In the genomic region with DNA sequence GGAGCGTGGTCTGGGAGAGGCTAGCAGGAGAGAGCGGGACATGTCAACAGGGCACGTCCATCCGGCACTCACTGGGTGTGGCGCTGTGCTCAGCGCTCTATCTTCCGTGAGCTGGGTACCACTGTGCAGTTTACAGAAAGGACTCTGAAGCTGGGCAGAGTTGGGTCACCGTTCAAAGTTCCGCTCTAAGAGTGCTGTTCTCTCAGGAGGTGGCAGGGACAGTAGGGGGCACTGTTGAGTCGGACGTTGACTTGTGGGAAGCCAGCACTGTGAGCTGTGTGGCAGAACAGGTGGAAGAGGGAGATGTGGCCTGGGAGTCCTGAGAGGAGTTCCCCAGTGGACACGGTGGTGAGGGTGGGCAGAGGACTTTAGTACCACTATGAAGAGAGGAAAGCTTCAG, we compare ENCODE assay signal across 9 mouse cellular contexts.
DNase-seq lines count a peak whose midpoint lies in the region; ATAC-seq lines count a peak whose summit lies in the region.
"Had no signal": no experiment of that assay in that cellular context is flagged by ENCODE, and none has a peak within 500 bp of the region (broad histone marks: within the 10 kb centered on the region; RNA-seq: fewer than 3 reads in every experiment).

No protein-coding gene starts in this region.

- peak; percentile 75 for DNase-seq in A20 (ENCODE audit: low read depth, low spot score)
- peak; percentile 94 for DNase-seq in adrenal gland, postnatal 10 days
- DNase-seq in embryonic facial prominence, embryonic 10.5 days (ENCODE audit: low spot score): peak; percentile 80
- peak; percentile 89 for DNase-seq in heart, embryonic 10.5 days (ENCODE audit: low spot score)
- DNase-seq in kidney, postnatal 10 days: peak; percentile 92
- peak; percentile 73 for DNase-seq in liver, embryonic 13.5 days
- DNase-seq in neural tube, embryonic 11.5 days (ENCODE audit: low spot score): peak; percentile 83

- no peaks in the 10 kb centered on the region for H3K9me3 ChIP-seq in embryonic facial prominence, embryonic 10.5 days
- H3K9me3 ChIP-seq in heart, embryonic 10.5 days: no peaks in the 10 kb centered on the region
- H3K9me3 ChIP-seq in liver, embryonic 13.5 days (replicated peaks): no peaks in the 10 kb centered on the region
- H3K9me3 ChIP-seq in neural tube, embryonic 11.5 days (ENCODE audit: control insufficient read depth, low read length): no peaks in the 10 kb centered on the region
- H3K9me3 ChIP-seq in stomach, embryonic 16.5 days (replicated peaks; ENCODE audit: control insufficient read depth, low read length): no peaks in the 10 kb centered on the region
- H3K9me3 ChIP-seq: embryonic facial prominence, embryonic 12.5 days had no signal

- no peaks in the 10 kb centered on the region for H3K4me1 ChIP-seq in embryonic facial prominence, embryonic 10.5 days
- no peaks in the 10 kb centered on the region for H3K4me1 ChIP-seq in heart, embryonic 10.5 days
- H3K4me1 ChIP-seq in liver, embryonic 13.5 days (replicated peaks): peaks cover 3% of the 10 kb centered on the region; the same call in 1 of the 2 replicates
- no peaks in the 10 kb centered on the region for H3K4me1 ChIP-seq in neural tube, embryonic 11.5 days (ENCODE audit: control insufficient read depth, insufficient read depth, low read length)
- no peaks in the 10 kb centered on the region for H3K4me1 ChIP-seq in stomach, embryonic 16.5 days (ENCODE audit: control insufficient read depth, insufficient read depth, low read length)
- H3K4me1 ChIP-seq: embryonic facial prominence, embryonic 12.5 days had no signal

- peak; percentile 74 for ATAC-seq in liver, embryonic 13.5 days (ENCODE audit: low read depth)
- peak; percentile 61; the same call in 1 of the 2 replicates for ATAC-seq in neural tube, embryonic 11.5 days (ENCODE audit: insufficient read depth, low FRiP score, low TSS enrichment)
- peak; percentile 61; the same call in 1 of the 2 replicates for ATAC-seq in stomach, embryonic 16.5 days (ENCODE audit: insufficient read depth, low FRiP score)

- no peak overlapping the region for H3K4me2 ChIP-seq in liver, embryonic 13.5 days
- H3K4me2 ChIP-seq in neural tube, embryonic 11.5 days (ENCODE audit: low read depth): no peak overlapping the region
- H3K4me2 ChIP-seq in stomach, embryonic 16.5 days (ENCODE audit: low read depth, low read length): no peak overlapping the region
- H3K4me2 ChIP-seq: embryonic facial prominence, embryonic 12.5 days had no signal

- 44% methylated on average over 12 of the region's 12 CpGs for WGBS in embryonic facial prominence, embryonic 10.5 days
- WGBS in heart, embryonic 10.5 days: 43% methylated on average over 12 of the region's 12 CpGs
- WGBS in liver, embryonic 13.5 days (ENCODE audit: insufficient replicate concordance): 37% methylated on average over 12 of the region's 12 CpGs
- 49% methylated on average over 12 of the region's 12 CpGs for WGBS in neural tube, embryonic 11.5 days
- WGBS in stomach, embryonic 16.5 days: 33% methylated on average over 12 of the region's 12 CpGs

- H3K9ac ChIP-seq in liver, embryonic 13.5 days: no peak overlapping the region
- H3K9ac ChIP-seq in neural tube, embryonic 11.5 days (ENCODE audit: low read length): no peak overlapping the region
- no peak overlapping the region for H3K9ac ChIP-seq in stomach, embryonic 16.5 days (ENCODE audit: low read length)
- H3K9ac ChIP-seq: embryonic facial prominence, embryonic 12.5 days had no signal

- H3K27ac ChIP-seq in embryonic facial prominence, embryonic 10.5 days (replicated peaks): no peak overlapping the region
- no peak overlapping the region for H3K27ac ChIP-seq in heart, embryonic 10.5 days
- H3K27ac ChIP-seq in liver, embryonic 13.5 days: no peak overlapping the region; the same call in 1 of the 2 replicates
- H3K27ac ChIP-seq in neural tube, embryonic 11.5 days (ENCODE audit: low read depth, low read length): no peak overlapping the region
- H3K27ac ChIP-seq in stomach, embryonic 16.5 days (ENCODE audit: low read length): no peak overlapping the region
- H3K27ac ChIP-seq: embryonic facial prominence, embryonic 12.5 days had no signal

- no peaks in the 10 kb centered on the region for H3K36me3 ChIP-seq in embryonic facial prominence, embryonic 10.5 days (replicated peaks)
- no peaks in the 10 kb centered on the region for H3K36me3 ChIP-seq in heart, embryonic 10.5 days
- no peaks in the 10 kb centered on the region for H3K36me3 ChIP-seq in liver, embryonic 13.5 days
- H3K36me3 ChIP-seq in neural tube, embryonic 11.5 days (ENCODE audit: control insufficient read depth, insufficient read depth, low read length): peaks cover 2% of the 10 kb centered on the region; the same call in 1 of the 2 replicates
- H3K36me3 ChIP-seq in stomach, embryonic 16.5 days (ENCODE audit: control insufficient read depth, insufficient read depth, low read length): no peaks in the 10 kb centered on the region

- no peak overlapping the region for H3K4me3 ChIP-seq in embryonic facial prominence, embryonic 10.5 days
- no peak overlapping the region for H3K4me3 ChIP-seq in heart, embryonic 10.5 days
- no peak overlapping the region for H3K4me3 ChIP-seq in liver, embryonic 13.5 days (replicated peaks)
- no peak overlapping the region for H3K4me3 ChIP-seq in neural tube, embryonic 11.5 days (ENCODE audit: low read depth, low read length)
- H3K4me3 ChIP-seq in stomach, embryonic 16.5 days (replicated peaks; ENCODE audit: low read length): no peak overlapping the region
- H3K4me3 ChIP-seq: embryonic facial prominence, embryonic 12.5 days had no signal

- H3K27me3 ChIP-seq in embryonic facial prominence, embryonic 10.5 days (replicated peaks; ENCODE audit: low read depth, poor library complexity, severe bottlenecking): no peaks in the 10 kb centered on the region
- no peaks in the 10 kb centered on the region for H3K27me3 ChIP-seq in heart, embryonic 10.5 days (ENCODE audit: insufficient read depth, poor library complexity, severe bottlenecking)
- H3K27me3 ChIP-seq in liver, embryonic 13.5 days: no peaks in the 10 kb centered on the region
- no peaks in the 10 kb centered on the region for H3K27me3 ChIP-seq in neural tube, embryonic 11.5 days (ENCODE audit: control insufficient read depth, insufficient read depth, low read length)
- no peaks in the 10 kb centered on the region for H3K27me3 ChIP-seq in stomach, embryonic 16.5 days (ENCODE audit: control insufficient read depth, insufficient read depth, low read length)
- H3K27me3 ChIP-seq: embryonic facial prominence, embryonic 12.5 days had no signal
